Mouse (Mus musculus): ENCODE data around the gene Dpagt1. TPM values are rescaled to one million over a fixed set of nuclear protein-coding genes. Genes with fewer than 3 reads are reported as not detected.
A peak's percentile ranks its signal among the peaks of the same experiment; 100 is the strongest.
"Not testable (repeated sequence)": the region's sequence is repeated elsewhere in the genome, so short reads cannot be mapped to it uniquely, and the experiment has no call there.

The Dpagt1 gene
- polyA plus RNA-seq, 1 experiment from 2014 or later, result 41.3 TPM

- WGBS, result under 1% methylated on average over 39 of the region's 39 CpGs
- peak within 1 kb of the TSS; percentile 56 for H3K4me2 ChIP-seq (replicated peaks)
- H3K4me1 ChIP-seq, result peaks cover 13% of the 10 kb centered on the region
- H3K9me3 ChIP-seq (replicated peaks), result no peaks in the 10 kb centered on the region
- no peaks in the 10 kb centered on the region for H3K27me3 ChIP-seq
- peak within 1 kb of the TSS; percentile 83 for H3K9ac ChIP-seq
- peaks cover 36% of the 10 kb centered on the region for H3K36me3 ChIP-seq
- peak within 1 kb of the TSS; percentile 88 for H3K4me3 ChIP-seq
- H3K27ac ChIP-seq, result peak within 1 kb of the TSS; percentile 98
- peak; percentile 96 for ATAC-seq (ENCODE audit: low FRiP score)
Observed at GRCm38 (mm10) chr9:44343781-44344421, 18.1 kb downstream of the Dpagt1 start, which contains the start of gene Hmbs. Gene Hmbs (minus strand): TSS chr9:44344228.

GRCm38 (mm10) chr9:44345570-44346433 lies 20.0 kb downstream of the Dpagt1 start:
- Histone ChIP-seq H3K9me3 (replicated peaks) (no peaks in the 10 kb centered on the region), H3K27me3 (no peaks in the 10 kb centered on the region), H3K4me3 (no peak overlapping the region), H3K27ac (no peak overlapping the region), H3K36me3 (peaks cover 47% of the 10 kb centered on the region), H3K4me2 (replicated peaks) (no peak overlapping the region), H3K4me1 (peaks cover 13% of the 10 kb centered on the region), H3K9ac (no peak overlapping the region)
- WGBS, result 93% methylated on average over 6 of the region's 6 CpGs
- no peak for ATAC-seq (ENCODE audit: low FRiP score)

DNA sequence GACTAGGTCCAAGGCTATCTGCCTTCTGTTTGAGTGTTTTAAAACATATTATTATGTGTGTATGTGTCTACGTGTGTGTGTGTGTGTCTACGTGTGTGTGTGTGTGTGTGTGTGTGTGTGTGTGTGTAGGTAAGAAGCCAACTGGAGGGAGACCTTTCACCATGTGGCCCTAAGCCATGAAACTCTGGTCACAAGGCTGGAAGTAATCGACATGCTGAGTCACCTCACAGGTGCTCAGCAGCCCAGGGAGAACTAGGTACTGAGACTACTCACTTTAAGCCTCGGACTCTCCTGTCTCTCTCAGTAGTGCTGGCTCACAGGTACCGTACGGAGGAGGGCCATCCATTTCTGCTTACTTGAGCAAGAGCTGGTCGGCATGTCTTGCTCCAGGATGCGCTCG lies 21.3 kb downstream of the Dpagt1 start:
- peaks cover 13% of the 10 kb centered on the region for H3K4me1 ChIP-seq
- no peaks in the 10 kb centered on the region for H3K9me3 ChIP-seq (replicated peaks)
- no peak overlapping the region for H3K4me2 ChIP-seq (replicated peaks)
- H3K4me3 ChIP-seq, result no peak overlapping the region
- H3K9ac ChIP-seq, result no peak overlapping the region
- ATAC-seq (ENCODE audit: low FRiP score), result no peak
- 93% methylated on average over 9 of the region's 9 CpGs for WGBS
- H3K27ac ChIP-seq, result no peak overlapping the region
- H3K27me3 ChIP-seq, result no peaks in the 10 kb centered on the region
- peaks cover 57% of the 10 kb centered on the region for H3K36me3 ChIP-seq

DNA sequence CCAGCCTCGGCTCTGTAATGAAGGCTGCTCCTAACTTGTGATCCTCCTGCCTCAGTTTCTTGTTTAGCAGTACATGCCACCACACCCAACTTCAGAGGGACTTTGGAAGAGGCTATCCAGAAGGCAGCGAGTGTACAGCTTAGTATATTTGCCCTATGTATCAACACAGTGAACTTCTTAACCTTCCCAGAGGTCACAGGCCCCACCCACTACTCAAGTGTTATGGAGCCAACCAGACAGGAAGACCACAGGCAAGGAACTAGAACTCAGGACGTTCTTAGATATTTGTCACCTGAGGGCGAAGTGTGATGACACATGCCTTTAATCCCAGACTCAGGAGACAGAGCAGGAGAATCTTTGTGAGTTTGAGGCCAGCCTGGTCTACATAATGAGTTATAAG lies 21.8 kb downstream of the Dpagt1 start:
- Histone ChIP-seq H3K4me2 (replicated peaks) (no peak overlapping the region), H3K4me3 (no peak overlapping the region), H3K9me3 (replicated peaks) (no peaks in the 10 kb centered on the region), H3K27me3 (no peaks in the 10 kb centered on the region), H3K36me3 (peaks cover 62% of the 10 kb centered on the region), H3K9ac (no peak overlapping the region), H3K4me1 (peaks cover 12% of the 10 kb centered on the region), H3K27ac (no peak overlapping the region)
- ATAC-seq (ENCODE audit: low FRiP score), result no peak
- WGBS, result 90% methylated on average over 4 of the region's 4 CpGs

DNA sequence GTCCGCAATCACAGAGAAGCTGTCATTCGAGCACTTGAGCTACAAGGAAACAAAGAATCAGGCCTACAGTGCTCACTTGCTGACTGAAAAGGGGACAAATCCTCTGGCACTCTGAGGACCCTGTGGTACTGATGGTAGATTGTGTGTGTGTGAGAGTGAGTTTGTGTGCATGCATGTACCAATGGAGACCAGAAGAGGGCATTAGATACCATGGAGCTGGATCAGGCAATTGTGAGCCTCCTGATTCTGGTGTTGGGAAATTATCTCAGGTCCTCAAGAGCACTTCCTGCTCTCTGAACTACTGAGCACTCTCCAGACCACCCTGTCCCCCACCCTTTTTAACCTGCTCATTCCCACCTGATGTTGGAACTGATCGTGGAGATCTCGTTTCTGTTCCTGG lies 22.7 kb downstream of the Dpagt1 start:
- peaks cover 71% of the 10 kb centered on the region for H3K36me3 ChIP-seq

GRCm38 (mm10) chr9:44351396-44351795 lies 25.6 kb downstream of the Dpagt1 start:
- Histone ChIP-seq H3K27ac (no peak overlapping the region), H3K36me3 (peaks cover 95% of the 10 kb centered on the region), H3K27me3 (no peaks in the 10 kb centered on the region), H3K4me3 (no peak overlapping the region), H3K9me3 (replicated peaks) (no peaks in the 10 kb centered on the region), H3K4me1 (no peaks in the 10 kb centered on the region), H3K4me2 (replicated peaks) (no peak overlapping the region), H3K9ac (no peak overlapping the region)
- WGBS, result 92% methylated on average over 4 of the region's 4 CpGs
- ATAC-seq (ENCODE audit: low FRiP score), result no peak

More for the DNA sequence above, 22.7 kb downstream of the Dpagt1 start:
- Histone ChIP-seq H3K27ac (no peak overlapping the region), H3K4me1 (peaks cover 4% of the 10 kb centered on the region; the same call in 1 of the 2 replicates), H3K9me3 (replicated peaks) (no peaks in the 10 kb centered on the region), H3K9ac (no peak overlapping the region), H3K4me2 (replicated peaks) (no peak overlapping the region), H3K27me3 (no peaks in the 10 kb centered on the region), H3K4me3 (no peak overlapping the region)
- 97% methylated on average over 4 of the region's 4 CpGs for WGBS
- no peak for ATAC-seq (ENCODE audit: low FRiP score)

GRCm38 (mm10) chr9:44352337-44352736 lies 26.5 kb downstream of the Dpagt1 start:
- Histone ChIP-seq H3K27ac (no peak overlapping the region), H3K36me3 (peaks cover 97% of the 10 kb centered on the region)
- WGBS, result 95% methylated on average over 10 of the region's 10 CpGs

DNA sequence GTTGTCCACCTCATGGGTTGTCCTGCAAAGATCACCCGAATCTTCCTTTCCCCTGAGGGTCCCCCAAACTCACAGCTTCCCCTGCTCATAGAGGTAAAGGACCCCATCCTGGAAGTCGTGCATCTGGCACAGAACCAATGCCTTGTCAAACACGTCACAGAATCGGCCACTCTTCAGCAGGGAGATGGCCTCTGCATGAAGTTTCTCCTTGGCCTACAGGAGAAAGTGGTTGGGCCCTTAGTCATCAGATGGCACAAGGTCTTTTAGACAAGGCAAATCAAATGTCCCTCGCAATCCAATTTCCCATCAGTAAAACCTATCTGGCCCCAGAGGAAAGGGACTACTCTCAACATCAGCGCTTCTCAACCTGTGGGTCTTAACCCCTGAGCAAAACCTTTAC lies 27.3 kb downstream of the Dpagt1 start:
- 93% methylated on average over 6 of the region's 6 CpGs for WGBS
- Histone ChIP-seq H3K9me3 (replicated peaks) (no peaks in the 10 kb centered on the region), H3K9ac (no peak overlapping the region), H3K27ac (no peak overlapping the region), H3K27me3 (no peaks in the 10 kb centered on the region), H3K4me3 (no peak overlapping the region), H3K4me1 (0 out of 2 replicates have a peak, but pooled peaks cover 2% of the 10 kb centered on the region), H3K4me2 (replicated peaks) (no peak overlapping the region), H3K36me3 (peaks cover 97% of the 10 kb centered on the region)
- no peak for ATAC-seq (ENCODE audit: low FRiP score)

More at GRCm38 (mm10) chr9:44352337-44352736, 26.5 kb downstream of the Dpagt1 start:
- H3K4me3 ChIP-seq, result no peak overlapping the region
- no peaks in the 10 kb centered on the region for H3K9me3 ChIP-seq (replicated peaks)
- ATAC-seq (ENCODE audit: low FRiP score), result no peak
- H3K27me3 ChIP-seq, result no peaks in the 10 kb centered on the region
- no peak overlapping the region for H3K4me2 ChIP-seq (replicated peaks)
- H3K9ac ChIP-seq, result no peak overlapping the region
- 0 out of 2 replicates have a peak, but pooled peaks cover 2% of the 10 kb centered on the region for H3K4me1 ChIP-seq

DNA sequence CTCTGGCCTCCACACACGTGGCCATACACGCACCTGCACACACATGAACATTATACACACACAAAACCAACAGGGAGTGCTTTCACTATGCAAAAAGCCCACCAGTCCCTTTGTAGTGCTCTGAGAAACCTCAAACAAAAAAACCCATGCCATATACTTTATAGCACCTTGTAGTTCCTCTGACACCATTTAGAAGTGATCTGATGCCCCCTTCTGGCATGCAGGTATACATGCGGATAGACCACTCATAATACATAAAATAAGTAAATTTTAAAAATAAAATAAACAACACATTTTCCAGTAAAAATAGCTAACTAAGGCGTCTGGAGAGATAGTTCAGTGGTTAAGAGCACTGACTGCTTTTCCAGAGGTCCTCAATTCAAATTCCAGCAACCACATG lies 31.4 kb downstream of the Dpagt1 start:
- H3K27ac ChIP-seq, result no peak overlapping the region
- peaks cover 10% of the 10 kb centered on the region for H3K4me1 ChIP-seq
- H3K4me3 ChIP-seq, result no peak overlapping the region
- H3K4me2 ChIP-seq (replicated peaks), result no peak overlapping the region
- WGBS, result 79% methylated on average over 4 of the region's 4 CpGs
- no peak for ATAC-seq (ENCODE audit: low FRiP score)
- H3K36me3 ChIP-seq, result peaks cover 69% of the 10 kb centered on the region
- H3K27me3 ChIP-seq, result no peaks in the 10 kb centered on the region
- no peak overlapping the region for H3K9ac ChIP-seq
- no peaks in the 10 kb centered on the region for H3K9me3 ChIP-seq (replicated peaks)

DNA sequence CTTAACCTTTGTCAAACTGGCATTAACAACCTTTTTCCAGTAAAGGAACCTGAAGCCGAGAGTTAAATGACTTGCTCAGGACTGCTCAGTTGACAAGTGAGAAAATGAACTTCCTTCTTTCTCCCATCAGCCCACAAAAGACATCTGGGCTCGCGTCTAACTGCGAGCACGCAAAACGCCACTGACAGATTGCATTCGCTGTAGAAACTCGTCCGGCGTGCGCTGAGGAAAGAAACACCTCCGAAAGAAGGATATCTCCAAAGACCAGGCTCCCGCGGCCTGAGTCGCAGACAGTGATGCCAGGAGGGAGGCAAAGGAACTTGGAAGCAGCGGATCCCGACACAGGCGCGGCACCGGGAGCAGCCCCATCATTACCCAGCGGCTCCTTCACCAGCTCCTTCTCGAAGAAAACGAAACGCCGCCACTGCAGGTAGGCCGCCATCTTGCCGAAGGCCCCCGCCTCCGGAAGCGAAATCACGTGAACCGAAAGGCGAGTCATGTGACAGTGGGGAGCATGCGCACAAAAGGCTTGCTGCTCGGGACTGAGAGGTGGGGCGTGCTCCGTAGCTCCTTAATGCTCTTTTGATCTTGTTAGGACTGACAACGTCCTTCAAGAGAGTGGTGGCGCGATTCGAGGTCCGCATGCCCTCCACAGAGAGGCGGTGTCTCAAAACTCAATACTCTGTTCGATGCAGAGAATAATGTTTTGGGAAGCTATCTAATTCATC lies 35.5 kb downstream of the Dpagt1 start, which contains the start of gene Vps11:
Gene Vps11, minus strand, starts transcription at position 481 of the 728 bp plus-strand sequence.
- Histone ChIP-seq H3K4me2 (replicated peaks) (peak within 1 kb of the TSS; percentile 89), H3K27me3 (peaks cover 2% of the 10 kb centered on the region; the same call in 1 of the 2 replicates), H3K9me3 (replicated peaks) (no peaks in the 10 kb centered on the region), H3K27ac (peak within 1 kb of the TSS; percentile 66), H3K4me3 (peak within 1 kb of the TSS; percentile 90), H3K36me3 (peaks cover 28% of the 10 kb centered on the region), H3K9ac (peak within 1 kb of the TSS; percentile 89), H3K4me1 (peaks cover 10% of the 10 kb centered on the region)
- ATAC-seq (ENCODE audit: low FRiP score), result peak; percentile 85
- WGBS, result 1% methylated on average over 44 of the region's 44 CpGs

DNA sequence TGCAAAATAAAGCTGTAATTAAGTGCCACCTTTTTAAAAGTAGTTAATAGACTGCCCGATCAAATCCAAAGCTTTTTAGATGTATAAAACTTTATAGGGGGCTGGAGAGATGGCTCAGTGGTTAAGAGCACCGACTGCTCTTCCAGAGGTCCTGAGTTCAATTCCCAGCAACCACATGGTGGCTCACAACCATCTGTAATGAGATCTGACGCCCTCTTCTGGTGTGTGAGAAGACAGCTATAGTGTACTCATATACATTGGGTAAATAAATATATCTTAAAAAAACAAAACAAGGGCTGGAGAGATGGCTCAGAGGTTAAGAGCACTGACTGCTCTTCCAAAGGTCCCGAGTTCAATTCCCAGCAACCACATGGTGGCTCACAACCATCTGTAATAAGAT lies 36.1 kb downstream of the Dpagt1 start:
- ATAC-seq (ENCODE audit: low FRiP score), result peak; percentile 63; the same call in 1 of the 2 replicates
- not testable (repeated sequence) for H3K9me3 ChIP-seq (replicated peaks); H3K27me3 ChIP-seq; H3K9ac ChIP-seq
- Histone ChIP-seq H3K4me2 (replicated peaks) (peak overlapping the region; percentile 89), H3K4me3 (peak overlapping the region; percentile 90), H3K27ac (peak overlapping the region; percentile 66), H3K36me3 (peaks cover 22% of the 10 kb centered on the region), H3K4me1 (peaks cover 10% of the 10 kb centered on the region)
- WGBS, result 44% methylated on average over 4 of the region's 4 CpGs

DNA sequence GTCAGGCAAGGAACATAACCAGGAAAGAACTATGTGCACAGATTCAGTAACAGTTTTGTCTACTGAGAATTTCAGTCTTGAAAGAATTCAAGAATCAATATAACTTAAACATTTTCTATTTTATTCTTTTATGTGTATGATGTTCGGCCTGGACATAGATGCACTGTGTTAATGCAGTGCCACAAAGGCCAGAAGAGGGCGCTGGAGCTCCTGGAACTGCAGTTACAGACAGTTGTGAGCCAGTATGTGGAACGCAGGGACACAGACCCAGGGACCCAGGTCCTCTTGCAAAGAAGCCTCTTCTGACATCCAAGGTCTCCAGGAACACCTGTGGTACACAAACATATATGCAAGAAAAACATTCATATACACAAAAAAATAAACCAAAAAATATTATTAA lies 38.7 kb downstream of the Dpagt1 start:
- Histone ChIP-seq H3K36me3 (peaks cover 1% of the 10 kb centered on the region; the same call in 1 of the 2 replicates), H3K4me3 (no peak overlapping the region), H3K27ac (no peak overlapping the region), H3K9ac (no peak overlapping the region), H3K27me3 (peaks cover 2% of the 10 kb centered on the region; the same call in 1 of the 2 replicates), H3K9me3 (replicated peaks) (no peaks in the 10 kb centered on the region), H3K4me2 (replicated peaks) (no peak overlapping the region), H3K4me1 (peaks cover 8% of the 10 kb centered on the region)
- WGBS, result 53% methylated on average over 3 of the region's 3 CpGs
- no peak for ATAC-seq (ENCODE audit: low FRiP score)

Measured in hindbrain, embryonic 12.5 days (tissue).